Mouse (Mus musculus): Measurements from ENCODE around the gene Olfr727. TPM values are rescaled to one million over a fixed set of nuclear protein-coding genes. Genes with fewer than 3 reads are reported as not detected.

Olfr727 gene
- polyA plus RNA-seq (2012; rRNA removed), result not detected in 2 replicates

DNA sequence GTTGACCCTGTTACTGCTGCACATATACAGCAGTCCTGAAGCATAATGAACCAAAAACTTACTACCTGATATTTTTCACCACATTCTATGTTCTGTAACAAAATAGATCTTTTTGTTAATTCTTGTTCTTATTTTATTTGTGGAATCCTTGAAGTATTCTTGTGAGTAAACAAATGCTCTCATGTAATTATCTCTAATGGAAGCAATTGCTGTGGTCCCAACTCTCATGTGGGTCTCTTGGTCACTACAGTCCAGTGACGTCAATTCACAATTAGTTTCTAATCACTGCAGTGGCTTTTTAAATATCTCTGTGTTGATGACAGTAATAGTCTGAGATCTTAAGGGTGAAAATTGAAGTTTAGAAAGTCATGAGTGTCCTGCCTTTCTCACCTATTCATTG lies at the start of gene Olfr727:
Gene Olfr727, plus strand, starts transcription at position 301 of the 400 bp plus-strand sequence.
- Histone ChIP-seq H3K27ac (ENCODE audit: control insufficient read depth, insufficient read depth, low read length) (no peak within 1 kb of the TSS), H3K27me3 (ENCODE audit: control insufficient read depth, insufficient read depth, low read length) (no peaks in the 10 kb centered on the region), H3K36me3 (ENCODE audit: control insufficient read depth, insufficient read depth, low read length) (no peaks in the 10 kb centered on the region), H3K4me3 (ENCODE audit: control insufficient read depth, insufficient read depth, low read length) (no peak within 1 kb of the TSS), H3K4me1 (replicated peaks; ENCODE audit: control insufficient read depth, insufficient read depth, low read length) (no peaks in the 10 kb centered on the region)
- DNase-seq, result no peak
- 98% methylated on average over 1 of the region's 1 CpGs for WGBS
- no peak for TF ChIP-seq CTCF (IDR thresholded peaks at IDR 0.05; ENCODE audit: borderline replicate concordance, control insufficient read depth, extremely low read depth, insufficient read depth, low read length, poor library complexity)
- no peak for TF ChIP-seq POLR2A (IDR thresholded peaks at IDR 0.05; ENCODE audit: control insufficient read depth, extremely low read depth, insufficient read depth, low read length, poor library complexity)

DNA sequence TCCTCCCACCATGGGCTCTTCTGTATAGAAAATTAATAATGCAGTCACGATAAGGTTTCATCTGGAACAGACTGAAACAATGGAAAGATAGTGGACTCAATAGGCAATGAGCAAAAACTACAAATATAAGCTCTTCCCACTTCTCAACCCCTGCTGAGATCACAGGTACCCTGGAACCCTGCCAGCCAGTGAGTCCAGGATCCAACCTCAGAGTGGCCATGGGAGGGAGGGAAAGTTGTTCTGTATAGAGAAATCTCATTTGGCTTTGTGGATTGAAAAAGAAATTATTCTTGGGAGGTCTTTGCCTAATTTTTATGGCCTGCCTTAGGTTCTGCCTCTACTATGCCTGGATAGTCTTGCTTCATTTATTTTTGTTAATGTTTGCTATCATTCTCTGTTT lies 32.1 kb upstream of the Olfr727 start, which contains the start of gene Olfr726:
Gene Olfr726, minus strand, starts transcription at position 101 of the 400 bp plus-strand sequence.
- H3K27ac ChIP-seq (ENCODE audit: control insufficient read depth, insufficient read depth, low read length), result no peak within 1 kb of the TSS
- H3K4me1 ChIP-seq (replicated peaks; ENCODE audit: control insufficient read depth, insufficient read depth, low read length), result no peaks in the 10 kb centered on the region
- TF ChIP-seq POLR2A (IDR thresholded peaks at IDR 0.05; ENCODE audit: control insufficient read depth, extremely low read depth, insufficient read depth, low read length, poor library complexity) (no peak), CTCF (IDR thresholded peaks at IDR 0.05; ENCODE audit: borderline replicate concordance, control insufficient read depth, extremely low read depth, insufficient read depth, low read length, poor library complexity) (no peak)
- no peak for DNase-seq
- no peak within 1 kb of the TSS for H3K4me3 ChIP-seq (ENCODE audit: control insufficient read depth, insufficient read depth, low read length)
- 81% methylated on average over 1 of the region's 1 CpGs for WGBS
- H3K27me3 ChIP-seq (ENCODE audit: control insufficient read depth, insufficient read depth, low read length), result no peaks in the 10 kb centered on the region
- H3K36me3 ChIP-seq (ENCODE audit: control insufficient read depth, insufficient read depth, low read length), result no peaks in the 10 kb centered on the region

DNA sequence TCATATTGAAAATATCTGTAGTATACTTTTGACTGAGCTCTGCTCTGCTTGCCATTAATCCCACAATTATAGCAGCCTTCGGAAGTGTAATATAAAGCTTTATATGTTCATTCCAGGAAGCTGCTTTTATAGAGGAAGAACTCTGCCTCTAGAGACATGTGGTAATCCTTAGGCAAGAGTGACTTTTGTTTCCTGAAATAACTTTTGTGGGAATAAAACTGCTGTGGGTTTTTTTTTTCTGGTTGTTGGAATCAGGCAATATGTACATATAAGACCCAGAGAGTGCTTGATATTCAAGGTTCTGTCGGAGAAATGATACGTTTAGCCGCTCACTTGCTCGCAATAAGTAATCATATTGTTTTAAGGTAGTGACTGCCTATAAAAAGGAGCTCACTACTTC lies 19.6 kb downstream of the Olfr727 start, which contains the start of gene Olfr728:
Gene Olfr728, minus strand, starts transcription at position 101 of the 400 bp plus-strand sequence.
- TF ChIP-seq POLR2A (IDR thresholded peaks at IDR 0.05; ENCODE audit: control insufficient read depth, extremely low read depth, insufficient read depth, low read length, poor library complexity) (no peak), CTCF (IDR thresholded peaks at IDR 0.05; ENCODE audit: borderline replicate concordance, control insufficient read depth, extremely low read depth, insufficient read depth, low read length, poor library complexity) (no peak)
- Histone ChIP-seq H3K4me1 (replicated peaks; ENCODE audit: control insufficient read depth, insufficient read depth, low read length) (no peaks in the 10 kb centered on the region), H3K4me3 (ENCODE audit: control insufficient read depth, insufficient read depth, low read length) (no peak within 1 kb of the TSS), H3K27ac (ENCODE audit: control insufficient read depth, insufficient read depth, low read length) (no peak within 1 kb of the TSS), H3K36me3 (ENCODE audit: control insufficient read depth, insufficient read depth, low read length) (no peaks in the 10 kb centered on the region), H3K27me3 (ENCODE audit: control insufficient read depth, insufficient read depth, low read length) (no peaks in the 10 kb centered on the region)
- DNase-seq, result no peak
- WGBS, result 92% methylated on average over 5 of the region's 5 CpGs

DNA sequence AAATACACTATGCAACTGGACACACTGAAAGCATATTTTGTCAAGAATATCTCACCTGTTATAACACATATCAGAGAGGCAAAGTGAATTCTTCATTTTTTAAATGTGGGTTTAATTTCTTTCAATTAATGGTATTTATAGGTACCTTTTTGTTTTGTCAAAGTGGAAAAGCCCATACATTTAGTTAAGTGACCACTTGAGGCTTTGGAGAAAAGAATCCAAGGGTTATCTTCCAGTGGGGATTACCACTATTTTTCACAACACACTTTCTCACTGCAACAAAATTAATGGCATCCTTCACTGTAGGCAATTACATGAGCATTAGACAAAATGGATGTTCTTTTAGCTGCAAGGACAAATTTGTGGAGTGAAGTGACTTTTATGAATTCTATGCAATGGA lies 29.8 kb downstream of the Olfr727 start, which contains the start of gene Olfr729:
Gene Olfr729, minus strand, starts transcription at position 101 of the 400 bp plus-strand sequence.
- H3K27me3 ChIP-seq (ENCODE audit: control insufficient read depth, insufficient read depth, low read length), result no peaks in the 10 kb centered on the region
- H3K27ac ChIP-seq (ENCODE audit: control insufficient read depth, insufficient read depth, low read length), result no peak within 1 kb of the TSS
- DNase-seq, result no peak
- H3K36me3 ChIP-seq (ENCODE audit: control insufficient read depth, insufficient read depth, low read length), result no peaks in the 10 kb centered on the region
- H3K4me1 ChIP-seq (replicated peaks; ENCODE audit: control insufficient read depth, insufficient read depth, low read length), result no peaks in the 10 kb centered on the region
- TF ChIP-seq CTCF (IDR thresholded peaks at IDR 0.05; ENCODE audit: borderline replicate concordance, control insufficient read depth, extremely low read depth, insufficient read depth, low read length, poor library complexity) (no peak), POLR2A (IDR thresholded peaks at IDR 0.05; ENCODE audit: control insufficient read depth, extremely low read depth, insufficient read depth, low read length, poor library complexity) (no peak)
- no peak within 1 kb of the TSS for H3K4me3 ChIP-seq (ENCODE audit: control insufficient read depth, insufficient read depth, low read length)

Other genes starting within 250 kb of the Olfr727 start
- gene Olfr722, start 221.2 kb upstream of the Olfr727 start, polyA plus RNA-seq (2012; rRNA removed), result not detected in 2 replicates
- not detected in 2 replicates for gene Olfr723, start 191.4 kb upstream of the Olfr727 start, polyA plus RNA-seq (2012; rRNA removed)
- gene Olfr724, start 159.9 kb upstream of the Olfr727 start, polyA plus RNA-seq (2012; rRNA removed), result not detected in 2 replicates
- gene Olfr725, start 82.8 kb upstream of the Olfr727 start, polyA plus RNA-seq (2012; rRNA removed), result not detected in 2 replicates
- not detected in 2 replicates for gene Olfr726, start 32.2 kb upstream of the Olfr727 start, polyA plus RNA-seq (2012; rRNA removed)
- gene Olfr728, start 19.5 kb downstream of the Olfr727 start, polyA plus RNA-seq (2012; rRNA removed), result not detected in 2 replicates
- not detected in 2 replicates for gene Olfr729, start 29.7 kb downstream of the Olfr727 start, polyA plus RNA-seq (2012; rRNA removed)
- gene Olfr730, start 65.0 kb downstream of the Olfr727 start, polyA plus RNA-seq (2012; rRNA removed), result not detected in 2 replicates
- gene Olfr731, start 118.7 kb downstream of the Olfr727 start, polyA plus RNA-seq (2012; rRNA removed), result not detected in 2 replicates
- not detected in 2 replicates for gene Olfr732, start 161.0 kb downstream of the Olfr727 start, polyA plus RNA-seq (2012; rRNA removed)
- not detected in 2 replicates for gene Olfr733, start 178.3 kb downstream of the Olfr727 start, polyA plus RNA-seq (2012; rRNA removed)
- not detected in 2 replicates for gene Olfr734, start 203.6 kb downstream of the Olfr727 start, polyA plus RNA-seq (2012; rRNA removed)
- not detected in 2 replicates for gene Olfr735, start 225.7 kb downstream of the Olfr727 start, polyA plus RNA-seq (2012; rRNA removed)
- gene Tlr11, start 234.7 kb downstream of the Olfr727 start, polyA plus RNA-seq (2012; rRNA removed), result 1.5 and 2.4 TPM in 2 replicates

Data from thymus, adult 2 months (tissue).